Mouse (Mus musculus): ENCODE measurements around the gene Gm49425.

Gene Gm49425

DNA sequence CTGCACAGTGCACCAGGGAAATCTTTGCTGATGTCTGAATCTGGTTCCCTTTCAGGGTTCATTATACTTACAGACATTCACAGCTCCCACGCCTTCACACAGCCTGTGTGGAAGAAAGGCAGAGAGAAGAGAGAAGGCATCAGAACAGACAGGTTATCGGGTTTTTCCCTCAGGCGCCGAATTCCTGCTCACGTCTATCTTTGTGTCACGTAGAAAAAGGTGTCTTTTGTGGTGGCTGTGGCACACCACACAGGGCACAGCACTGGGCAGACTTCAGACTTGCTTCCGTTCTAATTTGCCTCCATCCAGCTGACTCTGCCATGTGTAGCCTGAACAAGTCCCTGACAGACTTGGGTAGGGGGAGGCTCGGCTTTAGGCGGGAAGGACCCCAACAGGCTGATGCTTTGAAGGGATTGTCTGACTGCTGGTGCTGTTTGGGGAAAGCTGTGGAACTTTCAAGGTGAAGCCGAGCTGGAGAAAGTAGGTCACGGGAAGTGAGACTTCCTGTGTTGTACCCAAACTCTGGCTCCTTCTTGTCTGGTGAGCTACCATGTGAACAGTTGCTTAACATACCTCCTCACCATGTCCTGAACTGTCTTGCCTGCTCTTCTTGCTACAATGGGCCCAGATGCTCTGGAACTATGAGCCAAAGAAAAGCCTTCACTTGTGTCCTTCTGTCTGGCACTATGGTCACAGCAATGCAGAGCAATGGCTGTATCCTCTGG lies 31.0 kb downstream of the Gm49425 start:
- no peak for DNase-seq

DNA sequence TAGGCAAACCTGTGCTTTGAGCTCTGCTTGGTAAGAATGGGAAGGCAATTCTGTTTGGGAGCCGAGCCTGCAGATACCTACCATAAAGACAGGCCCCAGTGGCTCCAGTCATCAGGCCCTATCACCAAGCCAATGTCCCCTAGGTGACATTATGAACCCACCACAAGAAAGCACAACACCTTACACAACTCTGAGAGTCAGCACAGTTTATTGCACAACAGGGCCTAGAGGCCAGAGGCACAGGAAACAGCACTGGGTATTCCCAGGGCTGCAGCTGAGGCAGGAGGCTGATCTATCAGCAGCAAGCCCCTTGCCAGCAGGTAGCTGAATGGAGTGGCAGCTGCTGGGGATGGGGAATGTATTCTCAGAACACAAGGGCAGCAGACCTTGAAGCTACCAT lies 32.1 kb downstream of the Gm49425 start:
- no peak for DNase-seq

DNA sequence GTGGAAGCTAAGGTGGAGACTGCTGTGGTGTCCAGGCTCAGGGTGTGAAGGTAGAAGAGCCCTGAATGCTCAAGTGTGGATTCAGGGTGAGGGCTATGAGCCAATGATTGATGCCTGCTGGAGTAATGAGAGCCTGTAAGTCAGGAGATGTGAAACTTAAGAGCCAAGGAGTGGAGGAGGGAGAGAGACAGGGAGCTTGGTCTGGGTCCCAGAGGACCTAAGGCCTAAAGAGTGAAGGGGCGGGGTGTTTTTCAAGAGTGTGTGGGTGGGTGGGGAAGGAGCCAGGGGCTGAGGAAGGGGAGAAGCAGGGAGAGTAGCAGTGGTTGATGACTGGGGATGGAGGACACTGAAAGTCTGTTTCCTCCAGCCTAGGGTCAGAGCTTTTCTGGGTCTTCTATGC lies 33.4 kb downstream of the Gm49425 start:
- no peak for DNase-seq

DNA sequence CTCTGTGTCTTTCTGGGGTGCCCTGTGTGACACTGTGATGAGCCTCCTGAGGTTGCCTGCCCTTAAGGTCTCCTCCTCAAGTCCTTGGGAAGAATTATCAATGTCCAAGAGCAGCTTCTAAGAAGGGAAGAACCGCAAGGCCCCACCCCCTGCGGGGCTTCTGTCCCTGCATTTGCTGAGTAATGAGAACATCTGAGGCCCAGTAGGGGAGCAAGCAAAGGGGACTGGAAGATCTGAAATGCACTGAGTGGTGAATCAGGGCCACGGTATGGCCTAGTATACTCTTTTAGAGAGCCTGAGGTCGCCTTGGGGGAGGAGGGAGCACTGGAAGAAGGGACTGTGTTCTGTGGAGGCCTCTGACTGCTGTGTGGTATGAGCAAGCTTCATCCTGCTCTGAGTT lies 35.0 kb downstream of the Gm49425 start:
- DNase-seq: no peak

DNA sequence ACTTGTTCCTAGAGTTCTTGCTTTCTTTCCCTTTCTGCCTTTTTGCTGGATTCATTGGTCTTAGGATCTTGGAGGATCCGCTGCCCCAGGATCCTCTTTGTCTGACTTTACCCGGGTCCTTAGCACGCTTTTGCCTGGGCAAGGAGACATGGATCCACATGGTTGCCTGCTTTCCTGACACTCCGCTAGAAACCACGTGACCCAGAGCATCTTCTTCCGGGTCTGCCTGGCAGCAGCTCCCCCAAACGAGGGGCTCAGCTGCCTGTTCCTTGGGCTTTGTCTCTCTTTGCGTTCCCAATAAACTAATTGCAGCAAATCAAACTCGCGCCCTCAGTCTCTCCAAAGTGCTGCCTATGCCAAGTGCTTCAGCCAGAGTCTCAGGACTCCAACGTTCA lies 37.4 kb downstream of the Gm49425 start:
- no peak for DNase-seq

DNA sequence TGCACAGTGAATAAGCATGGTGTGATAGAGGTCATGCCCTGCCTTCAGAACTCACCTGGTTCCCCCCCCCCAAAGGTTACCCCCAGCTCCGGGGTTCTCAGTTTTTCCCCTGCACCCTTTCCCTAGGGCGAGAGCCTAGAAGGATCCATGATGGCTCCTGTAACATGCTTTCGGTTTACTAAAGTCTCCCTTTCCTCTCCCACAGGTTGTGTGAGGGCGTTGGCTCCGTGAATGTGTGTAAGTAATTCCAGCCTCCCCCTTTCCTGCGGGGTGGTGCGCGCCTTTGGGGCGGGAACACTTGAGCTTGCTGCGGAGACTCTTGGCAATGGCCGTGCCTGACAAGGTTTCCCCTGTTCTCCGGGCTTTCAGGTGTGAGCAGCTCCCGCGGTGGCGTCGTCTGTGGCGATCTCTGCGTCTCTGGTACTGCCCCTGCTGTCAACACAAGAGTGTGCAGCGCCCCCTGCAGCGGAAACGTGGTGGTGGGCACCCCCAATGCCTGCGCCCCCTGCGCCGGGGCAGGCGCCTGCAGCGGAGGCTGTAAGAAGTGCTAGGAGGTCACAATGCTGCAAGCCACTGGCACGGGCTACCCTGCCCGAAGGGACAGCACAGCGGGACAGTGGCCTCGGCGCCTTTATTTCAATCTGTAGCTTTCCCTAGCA lies 37.9 kb downstream of the Gm49425 start:
- peak; percentile 12 for DNase-seq

DNA sequence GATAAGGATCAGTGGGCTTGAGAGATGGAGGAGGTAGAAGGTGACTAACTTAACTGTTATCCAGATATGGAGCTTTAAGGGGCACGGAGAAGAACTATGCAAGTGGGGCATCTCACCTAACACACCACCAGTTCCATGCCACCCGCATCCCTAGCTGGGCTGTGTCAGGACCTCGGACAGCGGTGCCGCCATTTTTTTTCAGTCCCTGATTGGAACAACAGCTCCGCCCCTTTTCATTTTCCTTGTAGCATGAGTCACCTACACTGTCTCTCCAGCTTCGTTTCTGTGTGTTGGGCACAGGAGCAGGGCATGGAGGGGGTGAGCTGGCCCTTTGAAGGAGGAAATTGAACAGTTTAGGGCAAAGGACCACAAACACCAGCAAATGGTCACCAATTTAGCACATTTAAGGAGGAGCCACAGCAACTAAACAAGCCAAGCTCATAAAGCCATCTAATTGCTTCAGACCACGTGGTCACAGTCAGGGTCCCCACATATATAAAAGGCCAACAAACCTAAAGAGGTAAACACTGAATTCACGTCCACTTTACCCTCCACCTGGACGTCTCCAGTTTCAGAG lies 44.0 kb downstream of the Gm49425 start, which contains the start of gene Krt86:
TSS of gene Krt86 (plus strand) at position 527 of the 577 bp plus-strand sequence.
- DNase-seq: no peak

DNA sequence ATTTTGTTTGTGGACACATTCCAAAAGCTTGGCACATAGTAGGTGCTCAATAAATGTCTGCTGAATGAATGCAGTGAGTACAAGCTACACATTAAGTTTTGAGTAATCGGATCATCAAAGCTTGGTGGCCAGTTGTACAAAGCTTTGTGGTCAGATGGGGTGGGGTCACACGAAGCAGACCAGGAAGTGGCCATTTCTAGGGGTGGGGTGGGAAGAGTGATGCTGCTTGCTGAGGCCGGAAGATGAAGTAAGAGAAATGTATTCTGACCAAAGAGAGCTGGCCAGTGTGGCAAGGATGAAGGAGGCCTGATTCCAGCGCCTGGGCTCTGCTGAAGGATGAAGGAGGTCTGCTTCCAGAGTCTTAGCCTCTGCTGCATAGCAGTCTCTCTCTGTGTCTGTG lies 48.0 kb downstream of the Gm49425 start:
- DNase-seq: no peak
